ENCODE assay signal across 9 mouse cellular contexts in the genomic region with DNA sequence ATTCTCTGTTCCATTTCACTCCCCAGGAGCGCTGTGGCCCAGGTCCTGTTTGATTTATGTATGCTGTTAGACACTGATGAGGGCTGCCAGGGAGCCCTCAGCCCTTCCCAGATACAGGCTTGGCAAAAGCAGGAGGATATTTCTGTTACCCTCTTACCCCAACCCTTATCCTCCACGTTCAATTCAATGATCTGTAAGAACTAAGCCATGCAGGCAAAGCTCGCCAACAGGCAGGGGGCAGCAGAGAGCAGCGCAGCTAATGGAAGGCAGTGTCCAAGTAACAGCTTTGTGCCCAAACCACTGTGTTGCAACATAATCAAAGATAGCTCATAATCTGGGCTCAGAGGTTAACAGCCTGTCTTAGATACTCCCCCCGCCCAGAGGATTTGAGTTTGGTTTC.
A peak's percentile ranks its signal among the peaks of the same experiment; 100 is the strongest.
DNase-seq lines count a peak whose midpoint lies in the region; ATAC-seq and TF ChIP-seq lines count a peak whose summit lies in the region.
"Had no signal": no experiment of that assay in that cellular context is flagged by ENCODE, and none has a peak within 500 bp of the region (broad histone marks: within the 10 kb centered on the region; RNA-seq: fewer than 3 reads in every experiment).

No protein-coding gene starts in this region.

- no peak overlapping the region for H3K4me2 ChIP-seq in kidney, embryonic 14.5 days (replicated peaks; ENCODE audit: low read depth, low read length)
- H3K4me2 ChIP-seq in forebrain, embryonic 16.5 days (ENCODE audit: low read length) = no peak overlapping the region
- no peak overlapping the region for H3K4me2 ChIP-seq in neural tube, embryonic 13.5 days
- H3K4me2 ChIP-seq: embryonic facial prominence, embryonic 13.5 days had no signal

- 33% methylated on average over 5 of the region's 5 CpGs for WGBS in kidney, adult 2 months
- WGBS in kidney, embryonic 14.5 days = 33% methylated on average over 5 of the region's 5 CpGs
- WGBS in forebrain, embryonic 16.5 days = 33% methylated on average over 5 of the region's 5 CpGs
- 34% methylated on average over 5 of the region's 5 CpGs for WGBS in limb, embryonic 10.5 days
- WGBS in neural tube, embryonic 13.5 days = 27% methylated on average over 5 of the region's 5 CpGs

- H3K36me3 ChIP-seq in kidney, adult 2 months (ENCODE audit: control insufficient read depth, insufficient read depth, low read length) = no peaks in the 10 kb centered on the region
- no peaks in the 10 kb centered on the region for H3K36me3 ChIP-seq in kidney, embryonic 14.5 days (ENCODE audit: control insufficient read depth, insufficient read depth, low read length)
- no peaks in the 10 kb centered on the region for H3K36me3 ChIP-seq in forebrain, embryonic 16.5 days (ENCODE audit: control insufficient read depth, insufficient read depth)
- no peaks in the 10 kb centered on the region for H3K36me3 ChIP-seq in limb, embryonic 10.5 days
- H3K36me3 ChIP-seq in neural tube, embryonic 13.5 days = no peaks in the 10 kb centered on the region
- H3K36me3 ChIP-seq: embryonic facial prominence, embryonic 13.5 days had no signal

- H3K27me3 ChIP-seq in kidney, adult 2 months (replicated peaks; ENCODE audit: control insufficient read depth, insufficient read depth, low read length) = no peaks in the 10 kb centered on the region
- no peaks in the 10 kb centered on the region for H3K27me3 ChIP-seq in kidney, embryonic 14.5 days (ENCODE audit: control insufficient read depth, insufficient read depth, low read length)
- H3K27me3 ChIP-seq in forebrain, embryonic 16.5 days (replicated peaks; ENCODE audit: control insufficient read depth, insufficient read depth, low read length) = no peaks in the 10 kb centered on the region
- no peaks in the 10 kb centered on the region for H3K27me3 ChIP-seq in limb, embryonic 10.5 days (ENCODE audit: low read depth, poor library complexity, severe bottlenecking)
- H3K27me3 ChIP-seq in neural tube, embryonic 13.5 days = no peaks in the 10 kb centered on the region
- H3K27me3 ChIP-seq: embryonic facial prominence, embryonic 13.5 days had no signal

- no peaks in the 10 kb centered on the region for H3K4me1 ChIP-seq in kidney, adult 2 months (ENCODE audit: control insufficient read depth, insufficient read depth, low read length)
- no peaks in the 10 kb centered on the region for H3K4me1 ChIP-seq in kidney, embryonic 14.5 days (ENCODE audit: control insufficient read depth, insufficient read depth, low read length)
- no peaks in the 10 kb centered on the region for H3K4me1 ChIP-seq in forebrain, embryonic 16.5 days (replicated peaks; ENCODE audit: control insufficient read depth, insufficient read depth, low read length)
- no peaks in the 10 kb centered on the region for H3K4me1 ChIP-seq in limb, embryonic 10.5 days
- 0 out of 2 replicates have a peak, but pooled peaks cover 5% of the 10 kb centered on the region for H3K4me1 ChIP-seq in neural tube, embryonic 13.5 days (replicated peaks)
- H3K4me1 ChIP-seq: embryonic facial prominence, embryonic 13.5 days had no signal

- TF ChIP-seq POLR2A in kidney, adult 2 months (IDR thresholded peaks at IDR 0.05; ENCODE audit: low read depth, low read length) = no peak

- H3K27ac ChIP-seq in kidney, adult 2 months (ENCODE audit: insufficient read depth, low read depth, low read length) = no peak overlapping the region
- H3K27ac ChIP-seq in kidney, embryonic 14.5 days (ENCODE audit: low read depth, low read length) = no peak overlapping the region
- H3K27ac ChIP-seq in forebrain, embryonic 16.5 days (ENCODE audit: low read length) = no peak overlapping the region
- no peak overlapping the region for H3K27ac ChIP-seq in limb, embryonic 10.5 days
- no peak overlapping the region for H3K27ac ChIP-seq in neural tube, embryonic 13.5 days (replicated peaks)
- H3K27ac ChIP-seq: embryonic facial prominence, embryonic 13.5 days had no signal

- no peaks in the 10 kb centered on the region for H3K9me3 ChIP-seq in kidney, embryonic 14.5 days (ENCODE audit: control insufficient read depth, low read length)
- H3K9me3 ChIP-seq in forebrain, embryonic 16.5 days (ENCODE audit: control insufficient read depth, low read length) = no peaks in the 10 kb centered on the region
- no peaks in the 10 kb centered on the region for H3K9me3 ChIP-seq in limb, embryonic 10.5 days (replicated peaks)
- no peaks in the 10 kb centered on the region for H3K9me3 ChIP-seq in neural tube, embryonic 13.5 days
- H3K9me3 ChIP-seq: embryonic facial prominence, embryonic 13.5 days had no signal

- peak; percentile 79 for DNase-seq in kidney, adult 2 months
- peak; percentile 37 for DNase-seq in cerebellum, adult 11-12 months
- DNase-seq in hindlimb bud, embryonic 11.5 days (ENCODE audit: extremely low spot score, low read depth, low spot score) = peak; percentile 28
- peak; percentile 81 for DNase-seq in limb, embryonic 10.5 days (ENCODE audit: low spot score)
- DNase-seq in testis, postnatal 10 days (ENCODE audit: low spot score) = peak; percentile 93

- TF ChIP-seq CTCF in kidney, adult 2 months (conservative IDR thresholded peaks at IDR 0.05; ENCODE audit: insufficient read depth, insufficient read length, low read depth, low read length) = peak; percentile 98; the same call in 1 of the 2 replicates

- H3K9ac ChIP-seq in kidney, embryonic 14.5 days (ENCODE audit: low read depth, low read length) = no peak overlapping the region
- no peak overlapping the region for H3K9ac ChIP-seq in forebrain, embryonic 16.5 days (replicated peaks; ENCODE audit: low read depth, low read length)
- no peak overlapping the region for H3K9ac ChIP-seq in neural tube, embryonic 13.5 days
- H3K9ac ChIP-seq: embryonic facial prominence, embryonic 13.5 days had no signal

- H3K4me3 ChIP-seq in kidney, adult 2 months (ENCODE audit: insufficient read depth, low read depth, low read length) = no peak overlapping the region
- H3K4me3 ChIP-seq in kidney, embryonic 14.5 days (ENCODE audit: low read length) = no peak overlapping the region
- H3K4me3 ChIP-seq in forebrain, embryonic 16.5 days (replicated peaks; ENCODE audit: low read length) = no peak overlapping the region
- no peak overlapping the region for H3K4me3 ChIP-seq in limb, embryonic 10.5 days
- H3K4me3 ChIP-seq in neural tube, embryonic 13.5 days = no peak overlapping the region
- H3K4me3 ChIP-seq: embryonic facial prominence, embryonic 13.5 days had no signal

- ATAC-seq in kidney, embryonic 14.5 days (ENCODE audit: low FRiP score, low TSS enrichment) = no peak
- ATAC-seq in forebrain, embryonic 16.5 days = peak; percentile 70
- peak; percentile 81 for ATAC-seq in neural tube, embryonic 13.5 days (ENCODE audit: low read depth)

Comparison
In these comparisons a context has a peak if more than half of its experiments do, and no peak if none do; other contexts are left out.
1. DNase-seq: peak in every context shown above with its lines; median percentile 93 in testis, postnatal 10 days; 81 in limb, embryonic 10.5 days; 79 in kidney, adult 2 months; 37 in cerebellum, adult 11-12 months; 28 in hindlimb bud, embryonic 11.5 days.